Mouse (Mus musculus): ENCODE measurements around the gene Ubqlnl. TPM values are rescaled to one million over a fixed set of nuclear protein-coding genes. Genes with fewer than 3 reads are reported as not detected.

Ubqlnl gene
- not detected in 2 replicates for polyA plus RNA-seq (2014; fragmentation: Nextera tagmentation; extraction: Ambion mirVana)

DNA sequence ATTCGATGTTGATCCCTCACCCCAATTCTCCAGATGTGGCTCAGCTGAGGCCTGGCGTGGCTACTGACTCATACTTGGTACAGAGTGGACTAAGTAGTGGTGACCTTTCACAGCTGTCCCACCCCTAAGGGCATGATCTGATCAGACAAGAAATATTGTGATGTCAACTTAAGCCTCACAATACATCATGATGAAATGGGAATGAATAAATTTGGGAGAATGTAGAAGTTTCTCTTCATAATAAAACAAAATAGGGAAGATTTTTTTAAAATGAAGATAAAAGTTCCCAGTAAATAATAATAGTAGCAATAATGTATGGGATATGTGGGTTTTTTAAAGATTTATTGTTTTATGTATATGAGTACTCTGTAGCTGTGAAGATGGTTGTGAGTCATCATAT is at the start of gene Ubqlnl:
Gene Ubqlnl (minus strand): TSS at position 101 of the 400 bp plus-strand sequence.
- 90% methylated on average over 2 of the region's 2 CpGs for WGBS
- DNase-seq (no peak), ATAC-seq (ENCODE audit: low FRiP score, low TSS enrichment) (no peak)
- H3K4me1 ChIP-seq (ENCODE audit: control insufficient read depth, insufficient read depth, low read length), result no peaks in the 10 kb centered on the region
- no peaks in the 10 kb centered on the region for H3K27me3 ChIP-seq (ENCODE audit: control insufficient read depth, insufficient read depth, low read length)
- H3K4me2 ChIP-seq (ENCODE audit: low read length), result no peak within 1 kb of the TSS
- no peak within 1 kb of the TSS for H3K9ac ChIP-seq (replicated peaks; ENCODE audit: low read length)
- H3K36me3 ChIP-seq (ENCODE audit: control insufficient read depth, insufficient read depth, low read length), result no peaks in the 10 kb centered on the region
- no peaks in the 10 kb centered on the region for H3K9me3 ChIP-seq (ENCODE audit: control insufficient read depth, low read length)
- H3K4me3 ChIP-seq (replicated peaks; ENCODE audit: low read depth, low read length), result no peak within 1 kb of the TSS
- no peak within 1 kb of the TSS for H3K27ac ChIP-seq (replicated peaks; ENCODE audit: low read depth, low read length)

DNA sequence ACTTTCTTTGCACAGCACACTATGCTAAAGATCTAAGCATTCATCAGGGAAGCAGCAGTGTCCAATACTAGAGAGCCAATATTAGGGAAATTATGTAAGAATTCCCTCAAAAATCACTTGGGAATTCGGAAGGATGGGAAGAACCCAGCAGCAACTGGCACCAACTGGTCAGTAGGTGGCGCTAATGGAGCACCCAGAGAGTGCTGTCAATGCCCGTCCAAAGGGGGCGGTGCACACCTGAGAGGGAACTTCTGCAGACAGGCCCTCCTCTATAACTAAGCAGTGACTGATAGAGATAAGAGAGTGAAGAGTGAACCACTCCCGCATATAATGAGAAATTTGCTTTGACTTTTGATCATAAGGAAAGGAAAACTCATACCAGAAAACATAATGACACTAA is 49.5 kb upstream of the Ubqlnl start:
- H3K4me3 ChIP-seq (replicated peaks; ENCODE audit: low read depth, low read length), result no peak overlapping the region
- no peaks in the 10 kb centered on the region for H3K36me3 ChIP-seq (ENCODE audit: control insufficient read depth, insufficient read depth, low read length)
- no peak overlapping the region for H3K9ac ChIP-seq (replicated peaks; ENCODE audit: low read length)
- no peak overlapping the region for H3K4me2 ChIP-seq (ENCODE audit: low read length)
- H3K27me3 ChIP-seq (ENCODE audit: control insufficient read depth, insufficient read depth, low read length), result no peaks in the 10 kb centered on the region
- H3K9me3 ChIP-seq (ENCODE audit: control insufficient read depth, low read length), result no peaks in the 10 kb centered on the region
- no peaks in the 10 kb centered on the region for H3K4me1 ChIP-seq (ENCODE audit: control insufficient read depth, insufficient read depth, low read length)
- 5% methylated on average over 5 of the region's 5 CpGs for WGBS
- peak; percentile 70 for DNase-seq
- ATAC-seq (ENCODE audit: low FRiP score, low TSS enrichment), result peak; percentile 64; the same call in 1 of the 2 replicates
- H3K27ac ChIP-seq (replicated peaks; ENCODE audit: low read depth, low read length), result no peak overlapping the region

DNA sequence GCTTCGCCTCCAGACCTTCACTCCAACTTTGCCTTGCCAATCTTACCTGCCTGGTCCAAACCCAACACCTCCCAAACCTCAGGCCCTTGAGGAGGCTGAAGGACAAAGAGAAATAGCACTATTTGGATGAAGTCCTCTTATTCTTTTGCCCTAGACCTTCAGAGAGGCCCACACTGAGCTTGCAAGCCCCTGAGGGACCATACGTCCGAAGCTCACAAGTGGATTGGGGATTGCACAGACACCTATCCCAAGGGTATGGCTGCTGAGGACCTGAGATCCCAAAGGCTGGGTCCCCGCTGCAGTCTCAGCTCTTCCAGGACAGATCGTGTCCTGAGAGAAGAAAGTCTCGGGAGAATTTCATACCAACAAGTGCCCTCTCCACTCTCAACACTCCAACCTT is 45.5 kb upstream of the Ubqlnl start, which contains the start of gene Olfr649:
Gene Olfr649 (minus strand): TSS at position 101 of the 400 bp plus-strand sequence.
- no peaks in the 10 kb centered on the region for H3K9me3 ChIP-seq (ENCODE audit: control insufficient read depth, low read length)
- no peaks in the 10 kb centered on the region for H3K27me3 ChIP-seq (ENCODE audit: control insufficient read depth, insufficient read depth, low read length)
- H3K27ac ChIP-seq (replicated peaks; ENCODE audit: low read depth, low read length), result no peak within 1 kb of the TSS
- H3K9ac ChIP-seq (replicated peaks; ENCODE audit: low read length), result no peak within 1 kb of the TSS
- H3K4me2 ChIP-seq (ENCODE audit: low read length), result no peak within 1 kb of the TSS
- DNase-seq (no peak), ATAC-seq (ENCODE audit: low FRiP score, low TSS enrichment) (no peak)
- no peaks in the 10 kb centered on the region for H3K36me3 ChIP-seq (ENCODE audit: control insufficient read depth, insufficient read depth, low read length)
- H3K4me1 ChIP-seq (ENCODE audit: control insufficient read depth, insufficient read depth, low read length), result no peaks in the 10 kb centered on the region
- WGBS, result 89% methylated on average over 6 of the region's 6 CpGs
- H3K4me3 ChIP-seq (replicated peaks; ENCODE audit: low read depth, low read length), result no peak within 1 kb of the TSS

DNA sequence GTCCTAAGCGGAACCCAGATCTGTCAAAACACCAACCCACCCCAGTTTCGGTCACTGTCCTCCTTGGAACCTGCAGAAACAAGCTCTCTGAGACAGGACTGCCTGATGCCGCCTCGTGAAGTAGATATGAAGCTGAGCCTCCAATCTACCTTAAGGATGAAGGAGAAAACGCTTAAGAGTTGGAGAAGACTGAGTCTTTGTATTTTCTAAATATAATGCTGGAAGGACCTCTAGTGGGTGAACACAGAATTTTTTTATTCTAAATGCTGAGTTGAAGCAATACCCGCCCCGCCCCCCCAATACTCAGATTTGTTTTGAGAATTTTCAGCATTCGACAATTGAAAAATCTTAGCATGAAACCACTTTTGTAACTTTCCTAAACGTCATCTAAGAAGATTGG is 40.9 kb upstream of the Ubqlnl start:
- DNase-seq (no peak), ATAC-seq (ENCODE audit: low FRiP score, low TSS enrichment) (no peak)
- no peaks in the 10 kb centered on the region for H3K27me3 ChIP-seq (ENCODE audit: control insufficient read depth, insufficient read depth, low read length)
- H3K9me3 ChIP-seq (ENCODE audit: control insufficient read depth, low read length), result no peaks in the 10 kb centered on the region
- 68% methylated on average over 9 of the region's 9 CpGs for WGBS
- H3K36me3 ChIP-seq (ENCODE audit: control insufficient read depth, insufficient read depth, low read length), result no peaks in the 10 kb centered on the region
- no peak overlapping the region for H3K4me2 ChIP-seq (ENCODE audit: low read length)
- H3K9ac ChIP-seq (replicated peaks; ENCODE audit: low read length), result no peak overlapping the region
- H3K27ac ChIP-seq (replicated peaks; ENCODE audit: low read depth, low read length), result no peak overlapping the region
- no peaks in the 10 kb centered on the region for H3K4me1 ChIP-seq (ENCODE audit: control insufficient read depth, insufficient read depth, low read length)
- H3K4me3 ChIP-seq (replicated peaks; ENCODE audit: low read depth, low read length), result no peak overlapping the region

DNA sequence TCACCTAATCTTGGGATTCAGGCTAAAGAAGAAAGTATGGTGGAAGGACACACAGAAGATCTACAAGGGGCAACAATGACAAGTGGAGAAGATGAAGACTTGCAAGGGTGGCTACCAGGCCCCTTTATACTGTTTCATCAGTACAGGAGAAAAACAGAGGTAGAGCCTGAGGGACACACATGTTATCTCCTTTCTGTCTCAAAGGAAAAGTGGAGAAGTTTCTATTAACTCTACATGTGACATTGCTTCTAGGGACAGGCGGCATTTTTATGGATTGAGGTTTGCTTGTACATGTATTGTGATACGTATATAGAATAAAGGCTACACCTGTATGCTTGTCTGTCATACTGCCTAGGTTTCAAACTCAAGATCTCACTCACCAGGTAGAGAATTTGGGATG is 32.9 kb upstream of the Ubqlnl start, which contains the start of gene Olfr648:
Gene Olfr648 (minus strand): TSS at position 101 of the 400 bp plus-strand sequence.
- Histone ChIP-seq H3K9me3 (ENCODE audit: control insufficient read depth, low read length) (no peaks in the 10 kb centered on the region), H3K4me2 (ENCODE audit: low read length) (no peak within 1 kb of the TSS), H3K4me3 (replicated peaks; ENCODE audit: low read depth, low read length) (no peak within 1 kb of the TSS), H3K4me1 (ENCODE audit: control insufficient read depth, insufficient read depth, low read length) (no peaks in the 10 kb centered on the region), H3K27ac (replicated peaks; ENCODE audit: low read depth, low read length) (no peak within 1 kb of the TSS), H3K27me3 (ENCODE audit: control insufficient read depth, insufficient read depth, low read length) (no peaks in the 10 kb centered on the region), H3K36me3 (ENCODE audit: control insufficient read depth, insufficient read depth, low read length) (no peaks in the 10 kb centered on the region), H3K9ac (replicated peaks; ENCODE audit: low read length) (no peak within 1 kb of the TSS)
- DNase-seq, result no peak
- WGBS, result 93% methylated on average over 2 of the region's 2 CpGs
- no peak for ATAC-seq (ENCODE audit: low FRiP score, low TSS enrichment)

DNA sequence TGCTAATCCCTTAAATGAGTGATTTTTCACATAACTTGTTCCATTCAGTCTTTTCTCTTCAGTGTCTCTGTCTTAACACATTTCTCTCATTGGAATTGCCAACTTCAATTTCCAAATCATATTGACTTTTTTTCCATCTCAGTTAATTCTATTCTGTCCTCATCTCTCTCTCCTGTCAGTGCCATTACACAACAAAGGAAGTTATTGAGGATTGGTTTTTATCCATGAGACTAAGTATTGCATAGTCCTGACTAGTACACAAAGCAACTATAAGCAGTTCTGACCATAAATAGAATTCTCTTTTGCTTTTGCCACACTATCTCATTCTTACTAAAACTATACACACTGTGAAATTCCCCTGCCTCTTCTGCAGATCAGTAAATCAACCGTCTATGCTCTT is 28.7 kb upstream of the Ubqlnl start:
- H3K27ac ChIP-seq (replicated peaks; ENCODE audit: low read depth, low read length), result no peak overlapping the region
- H3K27me3 ChIP-seq (ENCODE audit: control insufficient read depth, insufficient read depth, low read length), result no peaks in the 10 kb centered on the region
- WGBS, result 79% methylated on average over 1 of the region's 1 CpGs
- no peak overlapping the region for H3K4me2 ChIP-seq (ENCODE audit: low read length)
- ATAC-seq (ENCODE audit: low FRiP score, low TSS enrichment), result no peak
- H3K4me1 ChIP-seq (ENCODE audit: control insufficient read depth, insufficient read depth, low read length), result no peaks in the 10 kb centered on the region
- no peaks in the 10 kb centered on the region for H3K9me3 ChIP-seq (ENCODE audit: control insufficient read depth, low read length)
- H3K9ac ChIP-seq (replicated peaks; ENCODE audit: low read length), result no peak overlapping the region
- no peak overlapping the region for H3K4me3 ChIP-seq (replicated peaks; ENCODE audit: low read depth, low read length)
- no peak for DNase-seq
- H3K36me3 ChIP-seq (ENCODE audit: control insufficient read depth, insufficient read depth, low read length), result no peaks in the 10 kb centered on the region

DNA sequence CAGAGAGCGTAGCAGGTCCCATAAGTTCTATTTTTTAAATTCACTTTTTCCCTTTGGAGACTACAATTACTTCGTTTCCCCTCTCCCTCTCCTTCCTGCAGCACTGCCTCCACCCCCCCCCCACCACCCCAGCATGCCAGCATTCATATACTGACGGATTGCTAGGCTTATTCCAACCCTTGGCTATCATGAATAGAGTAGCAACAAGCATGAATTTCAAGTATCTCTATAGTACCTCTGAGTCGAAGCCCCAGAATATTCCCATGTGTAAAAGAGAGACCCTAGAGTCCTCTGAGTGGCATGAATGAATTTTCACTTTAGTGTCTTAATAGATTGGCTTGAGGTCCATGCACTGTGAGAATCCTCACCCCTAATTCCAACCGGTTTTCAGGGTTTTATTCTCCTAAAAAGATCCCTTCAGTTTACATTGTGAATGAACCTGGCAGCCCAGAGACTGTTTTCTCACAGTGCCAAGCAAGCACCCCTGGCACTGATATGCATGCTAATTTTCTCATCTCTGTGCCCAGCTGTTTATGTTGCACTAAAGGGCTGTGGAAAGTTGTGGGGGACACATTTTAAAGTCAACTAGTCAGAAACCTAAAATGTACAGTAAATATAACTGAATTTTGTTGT is 28.2 kb upstream of the Ubqlnl start:
- no peak overlapping the region for H3K4me3 ChIP-seq (replicated peaks; ENCODE audit: low read depth, low read length)
- 66% methylated on average over 5 of the region's 5 CpGs for WGBS
- no peaks in the 10 kb centered on the region for H3K27me3 ChIP-seq (ENCODE audit: control insufficient read depth, insufficient read depth, low read length)
- H3K4me2 ChIP-seq (ENCODE audit: low read length), result no peak overlapping the region
- H3K36me3 ChIP-seq (ENCODE audit: control insufficient read depth, insufficient read depth, low read length), result no peaks in the 10 kb centered on the region
- DNase-seq, result no peak
- ATAC-seq (ENCODE audit: low FRiP score, low TSS enrichment), result no peak
- H3K27ac ChIP-seq (replicated peaks; ENCODE audit: low read depth, low read length), result no peak overlapping the region
- H3K9ac ChIP-seq (replicated peaks; ENCODE audit: low read length), result no peak overlapping the region
- H3K4me1 ChIP-seq (ENCODE audit: control insufficient read depth, insufficient read depth, low read length), result no peaks in the 10 kb centered on the region
- H3K9me3 ChIP-seq (ENCODE audit: control insufficient read depth, low read length), result no peaks in the 10 kb centered on the region

DNA sequence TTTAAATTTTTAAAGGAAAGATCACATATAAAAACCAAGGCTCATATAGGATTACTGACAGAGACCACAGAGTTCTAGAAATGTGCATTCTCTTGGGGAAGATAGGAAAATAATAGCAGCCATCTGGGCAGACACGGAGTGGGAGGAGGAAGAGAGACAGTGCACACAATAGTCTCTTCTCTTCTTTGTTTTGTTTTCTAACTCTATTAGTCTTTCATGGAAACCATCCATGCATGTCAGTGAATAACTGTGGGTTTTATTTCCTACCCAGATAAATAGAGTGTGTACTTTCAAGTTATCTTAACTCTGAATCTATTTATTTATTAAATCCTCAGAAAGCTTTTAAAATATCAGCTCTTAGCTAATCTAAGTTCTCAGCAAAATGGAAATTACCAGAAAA is 24.7 kb upstream of the Ubqlnl start:
- ATAC-seq (ENCODE audit: low FRiP score, low TSS enrichment), result no peak
- DNase-seq, result no peak

DNA sequence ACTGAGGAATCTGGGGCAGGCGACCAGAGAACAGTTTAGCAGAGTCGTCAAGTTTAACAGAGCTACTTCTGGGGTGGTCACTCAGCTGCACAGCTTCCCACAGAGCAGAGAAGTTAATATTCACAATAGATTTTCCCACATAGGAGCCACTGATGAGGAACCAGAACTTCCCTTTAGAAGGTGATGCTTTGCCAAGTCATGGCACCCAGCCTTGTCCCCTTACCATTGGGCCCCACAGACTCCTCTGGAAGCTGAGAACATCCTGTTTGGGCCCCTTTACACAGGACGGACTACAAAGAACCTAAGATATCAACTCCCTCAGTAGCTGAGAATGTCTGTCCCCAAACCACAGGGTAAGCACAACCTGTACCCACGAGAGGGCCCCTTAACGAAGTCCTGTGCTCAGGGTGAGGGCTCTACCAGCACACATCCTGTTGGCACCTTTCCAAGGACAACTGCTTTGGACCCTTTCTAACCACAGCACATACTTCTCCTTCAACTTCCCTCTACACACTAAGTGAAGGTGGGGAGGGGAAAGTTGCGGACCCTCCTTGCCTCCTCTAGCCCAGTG is 19.4 kb upstream of the Ubqlnl start:
- Histone ChIP-seq H3K36me3 (ENCODE audit: control insufficient read depth, insufficient read depth, low read length) (no peaks in the 10 kb centered on the region), H3K4me2 (ENCODE audit: low read length) (no peak overlapping the region), H3K4me3 (replicated peaks; ENCODE audit: low read depth, low read length) (no peak overlapping the region), H3K9me3 (ENCODE audit: control insufficient read depth, low read length) (no peaks in the 10 kb centered on the region), H3K27me3 (ENCODE audit: control insufficient read depth, insufficient read depth, low read length) (no peaks in the 10 kb centered on the region), H3K27ac (replicated peaks; ENCODE audit: low read depth, low read length) (no peak overlapping the region), H3K4me1 (ENCODE audit: control insufficient read depth, insufficient read depth, low read length) (no peaks in the 10 kb centered on the region), H3K9ac (replicated peaks; ENCODE audit: low read length) (no peak overlapping the region)
- ATAC-seq (ENCODE audit: low FRiP score, low TSS enrichment), result no peak
- no peak for DNase-seq
- 85% methylated on average over 6 of the region's 6 CpGs for WGBS

More for the DNA sequence above, 24.7 kb upstream of the Ubqlnl start:
- H3K36me3 ChIP-seq (ENCODE audit: control insufficient read depth, insufficient read depth, low read length), result no peaks in the 10 kb centered on the region
- no peak overlapping the region for H3K27ac ChIP-seq (replicated peaks; ENCODE audit: low read depth, low read length)
- H3K9ac ChIP-seq (replicated peaks; ENCODE audit: low read length), result no peak overlapping the region
- H3K4me3 ChIP-seq (replicated peaks; ENCODE audit: low read depth, low read length), result no peak overlapping the region
- H3K27me3 ChIP-seq (ENCODE audit: control insufficient read depth, insufficient read depth, low read length), result no peaks in the 10 kb centered on the region
- no peaks in the 10 kb centered on the region for H3K9me3 ChIP-seq (ENCODE audit: control insufficient read depth, low read length)
- WGBS, result 9% methylated on average over 1 of the region's 1 CpGs
- no peak overlapping the region for H3K4me2 ChIP-seq (ENCODE audit: low read length)
- H3K4me1 ChIP-seq (ENCODE audit: control insufficient read depth, insufficient read depth, low read length), result no peaks in the 10 kb centered on the region
